Mouse (Mus musculus) hindbrain, embryonic 10.5 days (tissue): ENCODE data around the gene Ttc7b. TPM values are rescaled to one million over a fixed set of nuclear protein-coding genes. Genes with fewer than 3 reads are reported as not detected.

Source experiments
- DNase-seq: peaks from one replicate; pipeline ENCODE4 v3.0.0-alpha.2; 2017; ENCODE audit warnings: low spot score
- H3K27ac ChIP-seq: fragments of 300-500 bp; sonication (generic); 2 replicates; pipeline ENCODE4 v1.5.1; 2016; ENCODE audit warnings: mild to moderate bottlenecking, moderate library complexity
- H3K27me3 ChIP-seq: fragments of 300-500 bp; sonication (generic); 2 replicates; pipeline ENCODE4 v1.6.1; 2016; ENCODE audit warnings: mild to moderate bottlenecking; ENCODE audit not compliant: poor library complexity, insufficient read depth, severe bottlenecking
- H3K36me3 ChIP-seq: fragments of 300-500 bp; sonication (generic); 2 replicates; pipeline ENCODE4 v1.6.1; 2016; ENCODE audit warnings: mild to moderate bottlenecking, moderate library complexity
- H3K4me1 ChIP-seq: fragments of 300-500 bp; sonication (generic); replicated peaks from 2 replicates; pipeline ENCODE4 v1.6.1; 2016; ENCODE audit warnings: mild to moderate bottlenecking
- H3K4me3 ChIP-seq: fragments of 300-500 bp; sonication (generic); 2 replicates; pipeline ENCODE4 v1.5.1; 2016; ENCODE audit warnings: mild to moderate bottlenecking, moderate library complexity
- H3K9me3 ChIP-seq: fragments of 300-500 bp; sonication (generic); 2 replicates; pipeline ENCODE4 v1.6.1; 2016; ENCODE audit warnings: mild to moderate bottlenecking, moderate library complexity
- WGBS: fragments of 180-500 bp; shearing (Covaris S2); methylation state at CpG from one replicate; pipeline ENCODE4 v1.1.7; 2016; 5-methylcytosine and 5-hydroxymethylcytosine counted together
- polyA plus RNA-seq: library from polyadenylated mRNA; unstranded; fragments of >200 nt; fragmentation: Nextera tagmentation; extraction: Ambion mirVana; gene quantifications from 2 replicates; pipeline ENCODE4 v1.2.1, GENCODE M21; 2016

The Ttc7b gene
- polyA plus RNA-seq, 1 experiment from 2014 or later, result 5.6 TPM

GRCm38 (mm10) chr12:100456257-100456975, 64.2 kb downstream of the Ttc7b start:
- DNase-seq, result no peak
- WGBS, result 72% methylated on average over 10 of the region's 10 CpGs
- Histone ChIP-seq H3K27ac (no peak overlapping the region), H3K36me3 (peaks cover 20% of the 10 kb centered on the region; the same call in 1 of the 2 replicates), H3K4me3 (no peak overlapping the region), H3K4me1 (no peaks in the 10 kb centered on the region), H3K27me3 (no peaks in the 10 kb centered on the region), H3K9me3 (no peaks in the 10 kb centered on the region)

GRCm38 (mm10) chr12:100455453-100455852, 65.2 kb downstream of the Ttc7b start:
- Histone ChIP-seq H3K27me3 (no peaks in the 10 kb centered on the region), H3K36me3 (peaks cover 20% of the 10 kb centered on the region; the same call in 1 of the 2 replicates), H3K4me3 (no peak overlapping the region), H3K9me3 (no peaks in the 10 kb centered on the region), H3K27ac (no peak overlapping the region), H3K4me1 (no peaks in the 10 kb centered on the region)
- WGBS, result 88% methylated on average over 2 of the region's 2 CpGs
- no peak for DNase-seq

GRCm38 (mm10) chr12:100447701-100448277, 72.8 kb downstream of the Ttc7b start:
- DNase-seq, result no peak
- H3K4me1 ChIP-seq, result no peaks in the 10 kb centered on the region
- peaks cover 22% of the 10 kb centered on the region for H3K36me3 ChIP-seq
- H3K9me3 ChIP-seq, result no peaks in the 10 kb centered on the region
- 71% methylated on average over 12 of the region's 12 CpGs for WGBS
- H3K4me3 ChIP-seq, result no peak overlapping the region
- H3K27me3 ChIP-seq, result no peaks in the 10 kb centered on the region
- no peak overlapping the region for H3K27ac ChIP-seq

GRCm38 (mm10) chr12:100447161-100447560, 73.5 kb downstream of the Ttc7b start:
- no peaks in the 10 kb centered on the region for H3K4me1 ChIP-seq
- H3K27me3 ChIP-seq, result no peaks in the 10 kb centered on the region
- no peak for DNase-seq
- peaks cover 28% of the 10 kb centered on the region for H3K36me3 ChIP-seq
- no peak overlapping the region for H3K4me3 ChIP-seq
- H3K9me3 ChIP-seq, result no peaks in the 10 kb centered on the region
- no peak overlapping the region for H3K27ac ChIP-seq
- 83% methylated on average over 6 of the region's 6 CpGs for WGBS

GRCm38 (mm10) chr12:100445686-100446085, 74.9 kb downstream of the Ttc7b start:
- DNase-seq, result no peak
- Histone ChIP-seq H3K36me3 (peaks cover 34% of the 10 kb centered on the region), H3K4me3 (no peak overlapping the region), H3K27ac (no peak overlapping the region), H3K4me1 (no peaks in the 10 kb centered on the region), H3K27me3 (no peaks in the 10 kb centered on the region), H3K9me3 (no peaks in the 10 kb centered on the region)
- 90% methylated on average over 7 of the region's 7 CpGs for WGBS

- Histone ChIP-seq H3K27ac (no peak overlapping the region), H3K27me3 (no peaks in the 10 kb centered on the region), H3K9me3 (no peaks in the 10 kb centered on the region), H3K4me1 (no peaks in the 10 kb centered on the region), H3K4me3 (no peak overlapping the region), H3K36me3 (peaks cover 34% of the 10 kb centered on the region)
- no peak for DNase-seq
- WGBS, result 83% methylated on average over 6 of the region's 6 CpGs
Measured at GRCm38 (mm10) chr12:100445271-100445670, 75.4 kb downstream of the Ttc7b start.

GRCm38 (mm10) chr12:100444671-100445165, 75.9 kb downstream of the Ttc7b start:
- Histone ChIP-seq H3K9me3 (no peaks in the 10 kb centered on the region), H3K27me3 (no peaks in the 10 kb centered on the region), H3K4me1 (no peaks in the 10 kb centered on the region), H3K4me3 (no peak overlapping the region), H3K27ac (no peak overlapping the region), H3K36me3 (peaks cover 34% of the 10 kb centered on the region)
- 91% methylated on average over 3 of the region's 3 CpGs for WGBS
- no peak for DNase-seq

GRCm38 (mm10) chr12:100443452-100443851, 77.2 kb downstream of the Ttc7b start:
- Histone ChIP-seq H3K4me1 (no peaks in the 10 kb centered on the region), H3K27ac (no peak overlapping the region)
- 85% methylated on average over 6 of the region's 6 CpGs for WGBS

GRCm38 (mm10) chr12:100441609-100442008, 79.0 kb downstream of the Ttc7b start:
- no peak for DNase-seq
- Histone ChIP-seq H3K4me3 (no peak overlapping the region), H3K27me3 (no peaks in the 10 kb centered on the region), H3K9me3 (no peaks in the 10 kb centered on the region), H3K27ac (no peak overlapping the region), H3K36me3 (peaks cover 34% of the 10 kb centered on the region), H3K4me1 (no peaks in the 10 kb centered on the region)
- WGBS, result 85% methylated on average over 4 of the region's 4 CpGs

More at GRCm38 (mm10) chr12:100443452-100443851, 77.2 kb downstream of the Ttc7b start:
- peaks cover 34% of the 10 kb centered on the region for H3K36me3 ChIP-seq
- DNase-seq, result no peak
- no peaks in the 10 kb centered on the region for H3K27me3 ChIP-seq
- no peaks in the 10 kb centered on the region for H3K9me3 ChIP-seq
- no peak overlapping the region for H3K4me3 ChIP-seq

GRCm38 (mm10) chr12:100439883-100440282, 80.7 kb downstream of the Ttc7b start:
- H3K4me1 ChIP-seq, result no peaks in the 10 kb centered on the region

GRCm38 (mm10) chr12:100439145-100439755, 81.4 kb downstream of the Ttc7b start:
- no peak overlapping the region for H3K4me3 ChIP-seq
- H3K36me3 ChIP-seq, result peaks cover 21% of the 10 kb centered on the region
- H3K4me1 ChIP-seq, result no peaks in the 10 kb centered on the region
- DNase-seq, result no peak
- H3K27ac ChIP-seq, result no peak overlapping the region
- no peaks in the 10 kb centered on the region for H3K9me3 ChIP-seq
- 91% methylated on average over 4 of the region's 4 CpGs for WGBS
- H3K27me3 ChIP-seq, result no peaks in the 10 kb centered on the region

More at GRCm38 (mm10) chr12:100439883-100440282, 80.7 kb downstream of the Ttc7b start:
- no peak for DNase-seq
- WGBS, result 83% methylated on average over 3 of the region's 3 CpGs
- no peaks in the 10 kb centered on the region for H3K9me3 ChIP-seq
- no peaks in the 10 kb centered on the region for H3K27me3 ChIP-seq
- no peak overlapping the region for H3K4me3 ChIP-seq
- H3K27ac ChIP-seq, result no peak overlapping the region
- H3K36me3 ChIP-seq, result peaks cover 21% of the 10 kb centered on the region

GRCm38 (mm10) chr12:100438509-100438908, 82.1 kb downstream of the Ttc7b start:
- WGBS, result 90% methylated on average over 7 of the region's 7 CpGs
- no peak overlapping the region for H3K27ac ChIP-seq
- no peaks in the 10 kb centered on the region for H3K4me1 ChIP-seq
- no peak for DNase-seq
- no peak overlapping the region for H3K4me3 ChIP-seq
- H3K9me3 ChIP-seq, result no peaks in the 10 kb centered on the region
- peaks cover 20% of the 10 kb centered on the region for H3K36me3 ChIP-seq
- H3K27me3 ChIP-seq, result no peaks in the 10 kb centered on the region

GRCm38 (mm10) chr12:100437862-100438261, 82.8 kb downstream of the Ttc7b start:
- 96% methylated on average over 5 of the region's 5 CpGs for whole genome bisulfite sequencing
- H3K36me3 ChIP-seq, result peaks cover 13% of the 10 kb centered on the region
- DNase-seq, result no peak

More at GRCm38 (mm10) chr12:100437862-100438261, 82.8 kb downstream of the Ttc7b start:
- no peak overlapping the region for H3K27ac ChIP-seq
- H3K4me3 ChIP-seq, result no peak overlapping the region
- H3K27me3 ChIP-seq, result no peaks in the 10 kb centered on the region
- no peaks in the 10 kb centered on the region for H3K9me3 ChIP-seq
- H3K4me1 ChIP-seq, result no peaks in the 10 kb centered on the region
